Mouse (Mus musculus): ENCODE results near the gene Smc3. TPM values are rescaled to one million over a fixed set of nuclear protein-coding genes. Genes with fewer than 3 reads are reported as not detected.

Smc3 gene
- polyA plus RNA-seq, 1 experiment from 2014 or later, result 90.1 TPM

GRCm38 (mm10) chr19:53682427-53682826 is 82.2 kb downstream of the Smc3 start:
- 40% methylated on average over 8 of the region's 8 CpGs for WGBS
- no peak overlapping the region for H3K9ac ChIP-seq (ENCODE audit: low read length)
- ATAC-seq (ENCODE audit: insufficient read depth, low FRiP score, low TSS enrichment) (no peak), DNase-seq (ENCODE audit: low spot score) (no peak)
- H3K4me2 ChIP-seq (ENCODE audit: low read depth), result no peak overlapping the region
- H3K4me3 ChIP-seq (ENCODE audit: low read depth, low read length), result no peak overlapping the region
- H3K4me1 ChIP-seq (ENCODE audit: control insufficient read depth, insufficient read depth, low read length), result peaks cover 2% of the 10 kb centered on the region; the same call in 1 of the 2 replicates
- H3K36me3 ChIP-seq (ENCODE audit: control insufficient read depth, insufficient read depth, low read length), result no peaks in the 10 kb centered on the region
- 0 out of 2 replicates have a peak, but pooled peaks cover 5% of the 10 kb centered on the region for H3K27me3 ChIP-seq (ENCODE audit: control insufficient read depth, insufficient read depth, low read length)
- H3K9me3 ChIP-seq (ENCODE audit: control insufficient read depth, low read length), result no peaks in the 10 kb centered on the region
- no peak overlapping the region for H3K27ac ChIP-seq (ENCODE audit: low read depth, low read length)

- no peak for DNase-seq (ENCODE audit: low spot score)
- Histone ChIP-seq H3K4me3 (ENCODE audit: low read depth, low read length) (no peak overlapping the region), H3K4me2 (ENCODE audit: low read depth) (no peak overlapping the region), H3K27me3 (ENCODE audit: control insufficient read depth, insufficient read depth, low read length) (no peaks in the 10 kb centered on the region), H3K9me3 (ENCODE audit: control insufficient read depth, low read length) (no peaks in the 10 kb centered on the region), H3K4me1 (ENCODE audit: control insufficient read depth, insufficient read depth, low read length) (no peaks in the 10 kb centered on the region), H3K9ac (ENCODE audit: low read length) (no peak overlapping the region), H3K27ac (ENCODE audit: low read depth, low read length) (no peak overlapping the region), H3K36me3 (ENCODE audit: control insufficient read depth, insufficient read depth, low read length) (no peaks in the 10 kb centered on the region)
- WGBS, result 88% methylated on average over 5 of the region's 5 CpGs
- ATAC-seq (ENCODE audit: insufficient read depth, low FRiP score, low TSS enrichment), result no peak
Observed at GRCm38 (mm10) chr19:53687592-53687991, 87.4 kb downstream of the Smc3 start.

GRCm38 (mm10) chr19:53690816-53691215 is 90.6 kb downstream of the Smc3 start:
- Histone ChIP-seq H3K27me3 (ENCODE audit: control insufficient read depth, insufficient read depth, low read length) (no peaks in the 10 kb centered on the region), H3K36me3 (ENCODE audit: control insufficient read depth, insufficient read depth, low read length) (no peaks in the 10 kb centered on the region), H3K4me1 (ENCODE audit: control insufficient read depth, insufficient read depth, low read length) (no peaks in the 10 kb centered on the region), H3K4me3 (ENCODE audit: low read depth, low read length) (no peak overlapping the region), H3K9me3 (ENCODE audit: control insufficient read depth, low read length) (no peaks in the 10 kb centered on the region), H3K27ac (ENCODE audit: low read depth, low read length) (no peak overlapping the region), H3K9ac (ENCODE audit: low read length) (no peak overlapping the region), H3K4me2 (ENCODE audit: low read depth) (no peak overlapping the region)
- no peak for DNase-seq (ENCODE audit: low spot score)
- 57% methylated on average over 10 of the region's 10 CpGs for WGBS
- no peak for ATAC-seq (ENCODE audit: insufficient read depth, low FRiP score, low TSS enrichment)

- H3K4me2 ChIP-seq (ENCODE audit: low read depth), result no peak overlapping the region
- H3K9ac ChIP-seq (ENCODE audit: low read length), result no peak overlapping the region
- H3K4me1 ChIP-seq (ENCODE audit: control insufficient read depth, insufficient read depth, low read length), result no peaks in the 10 kb centered on the region
- H3K9me3 ChIP-seq (ENCODE audit: control insufficient read depth, low read length), result no peaks in the 10 kb centered on the region
- 44% methylated on average over 1 of the region's 1 CpGs for WGBS
- H3K4me3 ChIP-seq (ENCODE audit: low read depth, low read length), result no peak overlapping the region
- H3K36me3 ChIP-seq (ENCODE audit: control insufficient read depth, insufficient read depth, low read length), result no peaks in the 10 kb centered on the region
- H3K27ac ChIP-seq (ENCODE audit: low read depth, low read length), result no peak overlapping the region
- no peak for DNase-seq (ENCODE audit: low spot score)
- no peaks in the 10 kb centered on the region for H3K27me3 ChIP-seq (ENCODE audit: control insufficient read depth, insufficient read depth, low read length)
- no peak for ATAC-seq (ENCODE audit: insufficient read depth, low FRiP score, low TSS enrichment)
Observed at GRCm38 (mm10) chr19:53694020-53694419, 93.8 kb downstream of the Smc3 start.

Other genes starting within 250 kb of the Smc3 start
- gene Gm10197, start 228.6 kb upstream of the Smc3 start, polyA plus RNA-seq (2014; fragmentation: Nextera tagmentation; extraction: Ambion mirVana), result 7.2 TPM in 1 of 2 replicates, not detected in the other
- gene Smndc1, start 209.8 kb upstream of the Smc3 start, polyA plus RNA-seq (2014; fragmentation: Nextera tagmentation; extraction: Ambion mirVana), result 54.4 and 57.5 TPM in 2 replicates
- gene Dusp5, start 71.3 kb upstream of the Smc3 start, polyA plus RNA-seq (2014; fragmentation: Nextera tagmentation; extraction: Ambion mirVana), result 5.0 and 5.4 TPM in 2 replicates
- 397 and 400 TPM in 2 replicates for gene Nutf2-ps1, start 11.3 kb upstream of the Smc3 start, polyA plus RNA-seq (2014; fragmentation: Nextera tagmentation; extraction: Ambion mirVana)
- 1.4 and 2.3 TPM in 2 replicates for gene Rbm20, start 76.9 kb downstream of the Smc3 start, polyA plus RNA-seq (2014; fragmentation: Nextera tagmentation; extraction: Ambion mirVana)

All from neural tube, embryonic 11.5 days (tissue).